Mouse (Mus musculus) brown adipose tissue, adult 24 weeks (tissue): ENCODE results near the gene Syt6. TPM values are rescaled to one million over a fixed set of nuclear protein-coding genes. Genes with fewer than 3 reads are reported as not detected.

ENCODE experiments used
- H3K27ac ChIP-seq: fragments of 200-500 bp; replicated peaks from 2 replicates; pipeline ENCODE4 v1.5.1; 2012; ENCODE audit warnings: low read depth, mild to moderate bottlenecking, low read length
- H3K4me1 ChIP-seq: fragments of 200-500 bp; 2 replicates; pipeline ENCODE4 v1.6.1; 2012; ENCODE audit warnings: low read length, mixed read lengths; ENCODE audit not compliant: control insufficient read depth, insufficient read depth, insufficient read length
- H3K4me3 ChIP-seq: fragments of 200-500 bp; 2 replicates; pipeline ENCODE4 v1.5.1; 2012; ENCODE audit warnings: low read depth, mild to moderate bottlenecking, low read length, moderate library complexity; ENCODE audit not compliant: insufficient read depth
- polyA plus RNA-seq: library from polyadenylated mRNA; stranded (reverse); fragments of >200 nt; gene quantifications from 2 replicates; pipeline ENCODE4 v1.2.4, GENCODE M21; 2012; ENCODE audit not compliant: missing spikeins, insufficient read depth, insufficient read length

The Syt6 gene
- polyA plus RNA-seq, 1 experiment: not detected

DNA sequence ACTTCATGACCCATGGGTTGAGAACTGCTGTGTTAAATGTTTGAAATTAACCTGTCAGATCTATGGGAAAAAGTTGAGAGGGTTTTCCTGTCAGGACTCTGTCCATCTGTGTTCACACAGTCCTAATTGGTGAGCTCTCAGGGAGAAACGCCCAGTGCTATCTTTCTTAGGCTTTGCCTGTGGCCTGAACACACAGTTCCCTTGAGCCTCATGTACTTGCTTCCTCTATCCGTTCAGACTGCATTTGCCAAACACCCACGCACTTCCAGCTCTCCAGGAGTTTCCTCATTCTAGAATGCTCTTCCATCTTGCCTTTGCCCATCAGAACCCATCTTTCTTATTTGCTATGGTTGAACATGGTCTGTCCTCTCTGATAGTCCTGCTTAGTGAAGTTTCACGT, 73.5 kb downstream of the Syt6 start:
- no peak overlapping the region for H3K4me3 ChIP-seq
- H3K27ac ChIP-seq: no peak overlapping the region
- H3K4me1 ChIP-seq: peaks cover 3% of the 10 kb centered on the region; the same call in 1 of the 2 replicates

DNA sequence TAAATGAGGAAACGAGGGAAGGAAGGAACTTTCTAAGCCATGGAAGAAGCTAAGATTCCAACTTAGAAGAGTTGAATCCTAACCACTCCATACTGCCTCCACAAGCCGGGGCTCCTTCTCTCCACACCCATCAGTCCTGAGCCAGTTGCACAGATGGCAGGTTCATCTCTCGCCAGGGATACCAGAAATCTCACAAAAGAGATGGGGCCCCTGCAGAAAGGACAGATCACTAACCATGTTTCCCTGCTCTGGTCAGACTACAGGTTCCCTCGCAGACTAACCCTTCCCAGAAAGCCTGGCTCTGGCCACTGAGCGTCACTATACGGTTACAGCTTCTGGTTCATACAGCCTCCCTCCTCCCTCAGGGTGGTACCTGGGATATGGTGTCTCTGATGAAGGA, 74.7 kb downstream of the Syt6 start:
- no peak overlapping the region for H3K27ac ChIP-seq
- H3K4me1 ChIP-seq: peaks cover 3% of the 10 kb centered on the region; the same call in 1 of the 2 replicates
- no peak overlapping the region for H3K4me3 ChIP-seq

DNA sequence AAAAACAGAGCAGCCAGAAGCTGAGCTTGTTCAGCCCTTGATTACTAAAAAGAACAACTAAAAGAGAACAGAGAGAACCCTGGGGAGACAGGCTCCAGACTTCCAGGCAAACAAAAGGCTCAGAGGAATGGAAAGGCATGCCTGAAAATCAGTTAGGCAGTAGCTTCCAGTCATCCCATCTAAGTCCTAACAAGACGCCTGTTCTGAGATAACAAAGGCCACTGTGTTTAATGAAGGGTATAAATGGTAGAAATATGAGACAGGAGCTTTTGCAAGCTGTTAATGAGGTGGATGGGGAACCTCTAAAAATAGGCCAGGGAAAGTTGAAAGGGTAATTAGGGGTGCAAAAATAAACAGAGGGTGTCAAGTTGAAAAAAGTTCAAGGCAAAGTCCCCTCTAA, 75.4 kb downstream of the Syt6 start:
- Histone ChIP-seq H3K27ac (no peak overlapping the region), H3K4me3 (no peak overlapping the region), H3K4me1 (peaks cover 3% of the 10 kb centered on the region; the same call in 1 of the 2 replicates)

DNA sequence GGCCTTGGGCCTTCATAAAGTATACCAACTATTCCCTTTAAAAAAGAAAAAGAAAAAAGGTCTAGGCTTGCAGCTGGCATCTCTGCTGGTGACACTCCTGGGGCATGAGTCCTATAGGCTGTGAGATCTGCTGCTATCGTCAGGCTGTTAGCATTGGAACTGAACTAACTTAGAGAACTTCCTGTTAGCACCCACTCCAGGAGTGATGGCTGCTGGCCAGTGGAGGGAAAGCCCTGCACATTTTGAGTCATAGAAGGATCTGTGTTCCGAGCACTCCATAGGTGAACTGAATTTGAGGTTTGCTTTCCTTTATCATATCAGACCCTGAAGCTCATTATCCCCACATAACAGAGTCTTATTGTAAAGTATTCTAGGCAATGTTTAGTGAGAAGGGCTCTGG, 85.0 kb downstream of the Syt6 start:
- Histone ChIP-seq H3K27ac (no peak overlapping the region), H3K4me3 (no peak overlapping the region), H3K4me1 (no peaks in the 10 kb centered on the region)

DNA sequence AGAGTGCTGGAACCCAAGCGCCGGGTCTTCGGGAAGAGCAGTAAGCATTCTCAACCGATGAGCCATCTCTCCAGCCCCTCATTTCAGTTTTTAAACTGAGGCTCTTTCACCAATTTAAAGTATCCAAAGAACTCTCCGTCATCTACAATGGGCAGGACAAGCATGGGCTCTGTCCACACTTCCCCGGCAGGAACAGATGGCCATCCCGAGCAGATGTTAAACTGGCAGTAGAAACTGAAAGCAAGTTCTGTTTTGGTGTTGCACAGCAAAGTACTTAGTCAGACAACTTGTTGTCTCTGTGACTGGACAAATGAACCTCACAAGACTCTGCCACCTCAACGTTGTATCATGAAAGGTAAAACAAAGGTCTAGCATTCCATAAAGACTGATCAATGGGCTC, 86.7 kb downstream of the Syt6 start:
- Histone ChIP-seq H3K4me1 (no peaks in the 10 kb centered on the region), H3K27ac (no peak overlapping the region), H3K4me3 (no peak overlapping the region)

DNA sequence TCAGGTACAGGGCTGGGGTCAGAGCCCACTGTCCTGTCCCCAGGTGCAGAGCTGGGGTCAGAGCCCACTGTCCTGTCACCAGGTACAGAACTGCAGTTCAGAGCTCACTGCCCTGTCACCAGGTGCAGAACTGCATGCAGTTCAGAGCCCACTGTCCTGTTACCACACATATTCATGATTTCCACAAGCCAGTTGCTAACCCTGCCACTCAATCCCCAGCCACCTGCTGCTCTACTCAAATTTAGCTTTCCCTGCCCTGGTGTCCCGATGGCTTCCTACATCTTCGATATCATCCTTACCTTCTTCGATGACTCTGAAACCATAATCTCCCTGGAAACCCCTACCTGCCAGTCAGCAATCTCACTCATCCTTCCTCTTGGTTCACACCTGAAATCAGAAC, 88.4 kb downstream of the Syt6 start:
- H3K4me1 ChIP-seq: no peaks in the 10 kb centered on the region
- H3K27ac ChIP-seq: no peak overlapping the region
- H3K4me3 ChIP-seq: no peak overlapping the region

DNA sequence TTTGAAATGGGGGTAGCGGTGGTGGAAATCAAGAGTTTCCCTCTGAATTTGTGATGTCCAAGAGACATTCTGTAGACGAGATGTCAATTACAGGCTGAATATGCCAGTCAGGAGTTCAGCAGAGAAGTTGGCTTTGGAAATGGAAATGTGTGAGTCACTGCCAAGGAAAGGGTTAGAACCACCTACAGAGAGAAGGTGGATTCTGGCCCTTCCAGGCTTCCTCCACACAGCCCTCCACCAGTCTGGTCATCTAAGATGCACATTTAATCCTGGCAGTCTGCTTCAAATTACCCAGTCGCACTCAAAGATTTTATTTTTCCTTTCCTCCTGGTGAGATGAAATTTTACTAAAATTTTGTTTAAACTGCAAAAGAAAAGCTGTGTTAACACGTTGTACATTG, 97.1 kb downstream of the Syt6 start:
- Histone ChIP-seq H3K4me1 (no peaks in the 10 kb centered on the region), H3K27ac (no peak overlapping the region), H3K4me3 (no peak overlapping the region)

DNA sequence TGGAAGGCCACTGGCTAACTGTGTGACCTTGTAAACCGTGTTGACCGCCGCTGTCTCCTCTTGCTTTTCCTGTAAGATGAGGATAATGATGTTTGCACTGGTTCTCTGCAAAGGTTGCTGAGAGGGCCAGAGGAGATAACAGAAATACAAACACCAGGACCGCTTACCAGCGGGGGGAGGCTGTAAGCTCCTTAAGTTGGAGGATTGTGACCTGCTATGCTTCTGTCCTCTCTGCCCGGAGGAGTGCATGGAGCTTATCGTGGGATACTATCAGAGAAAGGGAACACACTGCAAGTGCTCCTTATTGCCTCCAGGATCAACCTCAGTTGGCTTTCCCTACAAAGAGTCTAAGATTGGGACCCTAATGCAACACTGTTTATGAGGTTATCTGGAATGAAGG, 97.7 kb downstream of the Syt6 start:
- Histone ChIP-seq H3K4me1 (no peaks in the 10 kb centered on the region), H3K27ac (no peak overlapping the region), H3K4me3 (no peak overlapping the region)

DNA sequence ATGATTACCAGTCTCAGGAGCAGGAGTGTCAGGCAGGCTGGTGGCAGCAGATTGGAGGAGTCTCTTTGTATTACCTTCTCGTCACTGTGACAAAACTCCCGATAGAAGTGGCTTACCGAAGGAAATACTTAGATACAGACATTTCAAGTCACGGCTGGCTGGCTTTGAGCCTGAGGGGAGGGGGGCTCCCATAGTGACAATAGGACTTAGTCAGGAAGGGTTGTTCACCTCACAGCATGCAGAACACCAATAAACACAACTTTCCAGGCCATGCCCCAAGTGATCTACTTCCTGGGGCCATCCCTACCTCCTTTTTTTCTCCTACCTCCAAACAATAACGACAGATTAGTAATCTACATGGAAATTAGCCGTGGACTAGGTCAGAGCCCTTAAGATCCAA, 103.8 kb downstream of the Syt6 start:
- Histone ChIP-seq H3K27ac (no peak overlapping the region), H3K4me3 (no peak overlapping the region), H3K4me1 (no peaks in the 10 kb centered on the region)

DNA sequence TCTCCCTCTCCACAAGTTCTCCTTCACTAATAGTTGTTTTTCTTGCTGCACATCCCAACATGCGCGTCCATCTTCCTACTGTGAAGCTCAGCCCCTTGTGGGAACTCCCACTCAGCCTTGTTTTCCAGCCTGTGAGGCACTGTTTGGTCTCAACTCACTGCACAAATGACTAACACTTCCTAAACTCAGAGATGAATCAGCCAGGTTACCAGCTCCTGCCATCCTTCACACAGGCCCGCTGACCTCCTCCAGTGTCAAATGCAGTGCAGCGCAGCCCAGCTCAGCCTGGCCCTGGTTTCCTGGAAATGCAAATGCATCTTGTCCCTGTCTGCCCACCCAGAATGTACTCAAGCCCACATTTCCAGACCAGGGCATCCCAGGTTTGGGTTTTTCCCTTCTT, 107.4 kb downstream of the Syt6 start:
- Histone ChIP-seq H3K4me3 (no peak overlapping the region), H3K4me1 (no peaks in the 10 kb centered on the region), H3K27ac (no peak overlapping the region)

DNA sequence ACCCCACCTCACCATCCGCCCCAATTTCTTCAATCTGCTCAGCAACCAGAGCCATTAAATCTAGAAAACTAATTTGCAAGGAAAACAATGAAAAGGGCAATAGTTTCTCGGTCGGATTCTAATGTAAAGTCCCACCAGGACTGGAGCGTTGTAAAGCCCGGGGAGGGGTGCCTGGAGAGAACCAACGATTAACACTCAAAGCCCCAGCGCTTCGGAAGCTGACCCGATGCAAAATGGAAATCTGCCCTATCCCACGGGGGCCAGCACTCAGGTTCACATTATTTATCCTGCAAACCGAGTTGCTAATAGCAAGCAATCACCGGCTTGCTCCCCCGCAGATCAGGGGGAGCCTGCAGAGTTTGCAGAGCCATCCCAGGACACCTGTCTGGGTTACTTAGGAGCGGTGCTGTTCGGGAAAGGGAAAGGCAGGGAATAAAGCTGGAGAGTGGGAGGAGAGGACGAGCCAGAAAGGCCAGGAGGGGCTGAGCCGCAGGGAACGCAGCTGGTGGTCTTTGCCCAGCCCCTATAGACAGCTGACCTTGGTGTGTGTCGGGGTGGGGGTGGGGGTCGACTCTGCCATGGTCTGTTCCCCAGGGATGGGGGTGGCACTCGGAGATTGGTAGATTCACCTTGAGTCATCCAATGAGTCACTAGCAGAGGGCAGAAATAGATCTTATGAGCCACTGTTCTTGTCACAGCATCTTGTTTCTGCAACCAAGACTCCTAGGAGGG, 108.4 kb downstream of the Syt6 start:
- Histone ChIP-seq H3K4me3 (no peak overlapping the region), H3K4me1 (no peaks in the 10 kb centered on the region), H3K27ac (no peak overlapping the region)

DNA sequence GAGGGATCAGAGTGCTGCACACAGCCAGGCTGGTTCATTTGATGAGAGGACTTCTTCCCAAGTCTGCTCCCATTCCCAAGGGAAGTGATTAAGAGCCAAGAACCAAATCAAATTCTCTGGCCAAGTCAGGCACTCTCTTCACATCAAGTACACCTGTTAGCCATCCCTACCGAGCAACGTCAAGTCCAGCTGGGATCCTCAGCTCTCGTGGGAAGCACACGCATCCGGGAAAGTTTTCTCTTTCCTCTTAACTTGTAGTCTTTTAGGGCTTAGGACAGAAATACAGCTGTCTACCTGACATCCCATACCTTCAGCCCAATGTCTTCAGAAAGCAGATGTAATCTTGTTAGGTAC, 108.9 kb downstream of the Syt6 start:
- Histone ChIP-seq H3K4me3 (no peak overlapping the region), H3K27ac (no peak overlapping the region), H3K4me1 (no peaks in the 10 kb centered on the region)

DNA sequence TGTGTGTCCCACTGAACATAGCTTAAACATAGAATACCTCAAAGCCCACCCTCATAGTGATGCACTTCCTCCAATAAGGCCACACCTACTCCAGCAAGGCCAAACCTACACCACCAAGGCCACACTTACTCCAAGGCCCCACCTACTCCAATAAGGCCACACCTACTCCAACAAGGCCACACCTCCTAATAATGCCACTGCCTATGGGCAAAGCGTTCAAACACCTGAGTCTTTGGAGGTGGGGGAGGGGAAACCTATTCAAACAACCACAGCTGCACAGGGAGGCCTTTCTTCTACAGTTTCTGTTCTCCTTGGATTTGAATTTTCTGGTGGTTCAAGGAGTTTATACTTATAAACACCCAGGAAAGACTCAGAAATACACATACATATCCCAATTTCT, 114.0 kb downstream of the Syt6 start:
- no peak overlapping the region for H3K27ac ChIP-seq
- no peaks in the 10 kb centered on the region for H3K4me1 ChIP-seq
- H3K4me3 ChIP-seq: no peak overlapping the region

DNA sequence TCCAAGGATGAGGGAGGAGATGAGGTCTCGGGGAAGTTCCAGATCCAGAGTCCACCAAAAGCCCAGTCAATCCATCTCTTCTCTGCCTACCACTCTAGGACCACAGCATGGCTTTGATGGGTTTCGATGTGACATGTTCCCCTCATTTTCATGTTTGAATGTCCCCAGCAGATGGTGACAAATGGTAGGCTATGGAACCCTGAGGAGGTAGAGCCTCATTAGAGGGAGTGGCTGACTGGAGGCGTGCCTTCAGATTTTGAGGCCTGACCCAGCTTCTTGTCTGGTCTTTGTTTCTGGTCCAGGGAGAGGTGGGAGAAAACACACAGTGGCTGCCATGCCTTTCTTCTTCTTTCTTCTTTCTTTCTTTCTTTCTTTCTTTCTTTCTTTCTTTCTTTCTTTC, 115.5 kb downstream of the Syt6 start:
- Histone ChIP-seq H3K4me3 (no peak overlapping the region), H3K27ac (no peak overlapping the region), H3K4me1 (no peaks in the 10 kb centered on the region)
